Mouse (Mus musculus): ENCODE results near the gene Atrn.

DNA sequence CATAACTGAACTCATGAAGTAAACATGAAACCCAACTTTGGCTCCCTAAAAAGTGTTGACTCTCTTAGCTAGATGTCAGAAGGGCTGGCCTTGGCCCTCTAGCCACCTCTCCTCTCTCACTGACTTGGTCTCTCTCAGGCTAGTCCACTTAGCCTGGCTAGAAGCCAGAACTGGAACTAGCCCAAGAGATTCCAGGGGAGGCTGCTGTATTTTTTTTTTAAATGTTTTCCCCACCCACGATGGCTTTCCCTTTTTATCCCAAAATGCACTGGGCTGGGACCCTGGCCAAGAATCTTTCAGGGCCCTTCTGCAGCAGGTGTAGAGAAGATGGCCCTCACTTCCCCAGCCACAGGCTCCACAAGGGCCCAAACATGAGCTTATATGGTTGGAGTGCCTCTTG is 153.1 kb downstream of the Atrn start:
- no peak for TF ChIP-seq POLR2A (IDR thresholded peaks at IDR 0.05; ENCODE audit: low read depth, low read length)
- no peak for TF ChIP-seq CTCF (IDR thresholded peaks at IDR 0.05; ENCODE audit: extremely low read depth, insufficient read depth, insufficient read length, insufficient replicate concordance)
